Mouse (Mus musculus) common myeloid progenitor, adult 5-6 weeks (primary cell): Measurements from ENCODE around the gene Pdzd2. TPM values are rescaled to one million over a fixed set of nuclear protein-coding genes. Genes with fewer than 3 reads are reported as not detected.

Experiments
- ATAC-seq: replicated peaks from 2 replicates; pipeline ENCODE4 v1.8.0; 2016; ENCODE audit warnings: low read depth, mild to moderate bottlenecking, moderate TSS enrichment, inconsistent platforms; ENCODE audit not compliant: poor library complexity, severe bottlenecking
- total RNA-seq: library from RNA; stranded (forward); fragments of 200-1000, 187-1606 nt; gene quantifications from 2 replicates; pipeline ENCODE4 v1.2.3, GENCODE M21; 2017

Gene Pdzd2
- total RNA-seq, 1 experiment from 2014 or later = 0.82 TPM

DNA sequence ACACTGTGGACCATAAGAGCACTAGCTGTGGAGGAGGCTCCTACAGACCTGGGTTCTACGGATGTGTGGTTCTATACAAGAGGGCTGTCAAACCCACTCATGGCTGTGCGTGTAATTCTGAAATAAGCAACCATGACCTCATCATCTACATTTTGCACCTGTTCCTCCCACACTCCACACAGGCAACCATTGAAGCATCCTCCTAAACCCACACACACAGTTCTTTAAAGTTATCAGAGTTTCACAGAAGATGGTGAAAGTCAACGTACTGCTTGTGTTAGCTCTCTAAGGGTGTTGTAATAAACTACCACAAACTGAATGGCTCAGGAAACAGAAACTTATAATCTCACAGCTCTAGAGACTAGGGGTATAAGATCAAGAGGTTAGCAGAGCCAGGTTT lies 151.1 kb downstream of the Pdzd2 start:
- no peak for ATAC-seq

GRCm38 (mm10) chr15:12586852-12587424 lies 152.8 kb downstream of the Pdzd2 start:
- ATAC-seq = no peak

DNA sequence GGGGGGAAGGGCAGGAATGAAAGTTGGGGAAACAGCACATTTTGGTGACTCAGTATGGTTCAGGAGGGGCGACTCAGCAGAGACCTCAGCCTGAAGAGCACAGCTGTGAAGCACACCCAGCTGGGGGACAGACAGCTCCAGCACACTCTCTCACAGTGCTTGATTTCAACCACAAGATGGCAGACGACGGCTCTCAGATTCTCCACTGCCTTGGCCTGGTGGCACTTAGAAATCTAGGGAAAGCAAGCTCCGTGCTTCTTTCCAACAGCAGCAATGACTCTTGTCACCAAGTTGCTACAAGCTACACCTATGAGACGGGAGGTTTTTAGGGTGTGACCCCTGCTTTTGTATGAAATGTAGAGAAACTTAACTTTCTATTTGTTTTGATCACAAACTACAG lies 153.6 kb downstream of the Pdzd2 start:
- peak; percentile 95 for ATAC-seq

DNA sequence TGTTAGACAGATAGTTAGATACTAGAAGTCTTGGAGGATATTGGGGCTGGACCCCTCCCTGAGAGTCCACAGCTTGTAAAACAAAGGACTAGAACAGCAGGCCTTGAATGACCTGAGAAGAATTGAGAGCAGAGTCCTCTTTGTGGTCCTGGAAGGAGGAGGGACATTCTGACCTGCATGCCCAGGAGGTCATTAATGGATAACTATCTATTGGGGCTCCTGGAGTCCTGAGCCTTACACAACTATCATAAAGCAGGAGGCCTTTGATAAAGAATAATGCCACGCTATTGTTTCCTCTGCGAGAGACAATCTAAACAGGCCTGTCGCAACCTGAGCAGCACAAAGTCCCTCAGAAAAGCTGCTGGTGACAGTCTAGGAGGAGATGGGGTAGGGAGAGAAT lies 156.7 kb downstream of the Pdzd2 start:
- no peak for ATAC-seq

DNA sequence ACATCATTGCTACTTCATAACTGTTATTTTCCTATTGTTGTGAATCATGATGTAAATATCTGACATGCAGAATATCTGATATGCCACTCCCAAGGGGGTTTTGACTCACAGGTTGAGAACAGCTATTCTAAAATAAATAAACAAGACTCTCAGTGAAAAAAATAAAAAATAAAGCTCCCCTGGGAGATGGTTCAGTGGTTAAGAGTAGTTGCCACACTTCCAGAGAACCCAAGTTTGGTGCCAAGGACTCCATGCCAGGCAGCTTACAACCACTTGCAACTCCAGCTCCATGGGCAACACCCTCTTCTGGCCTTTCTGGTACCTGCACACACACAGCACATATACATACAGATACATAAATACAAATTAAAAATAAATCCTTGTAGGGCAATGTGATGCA lies 157.3 kb downstream of the Pdzd2 start:
- no peak for ATAC-seq

DNA sequence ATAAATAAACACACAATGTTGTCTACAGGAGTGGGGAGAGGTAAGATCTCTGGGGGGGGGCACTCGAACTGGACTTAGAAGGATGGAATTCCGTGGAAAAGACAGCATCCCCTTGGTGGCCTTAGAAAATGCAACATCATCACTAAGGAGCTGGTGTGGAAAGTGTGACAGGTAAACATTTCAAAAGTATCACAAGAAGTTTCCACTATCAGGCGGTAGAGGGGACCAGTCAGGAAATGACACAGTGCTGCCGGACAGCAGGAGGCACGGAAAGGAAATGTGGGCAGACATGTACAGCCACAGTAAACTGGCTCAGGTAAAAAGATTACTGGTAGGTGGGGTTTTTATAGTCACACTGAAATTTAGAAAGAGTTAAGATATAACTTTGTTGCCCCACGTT lies 160.5 kb downstream of the Pdzd2 start:
- ATAC-seq = peak; percentile 34; the same call in 1 of the 2 replicates

- 0 out of 2 replicates have a peak, but pooled peaks have one; percentile 39 for ATAC-seq
Observed at GRCm38 (mm10) chr15:12578276-12578675, 161.4 kb downstream of the Pdzd2 start.

- ATAC-seq = no peak
Observed at GRCm38 (mm10) chr15:12577715-12578114, 162.0 kb downstream of the Pdzd2 start.

DNA sequence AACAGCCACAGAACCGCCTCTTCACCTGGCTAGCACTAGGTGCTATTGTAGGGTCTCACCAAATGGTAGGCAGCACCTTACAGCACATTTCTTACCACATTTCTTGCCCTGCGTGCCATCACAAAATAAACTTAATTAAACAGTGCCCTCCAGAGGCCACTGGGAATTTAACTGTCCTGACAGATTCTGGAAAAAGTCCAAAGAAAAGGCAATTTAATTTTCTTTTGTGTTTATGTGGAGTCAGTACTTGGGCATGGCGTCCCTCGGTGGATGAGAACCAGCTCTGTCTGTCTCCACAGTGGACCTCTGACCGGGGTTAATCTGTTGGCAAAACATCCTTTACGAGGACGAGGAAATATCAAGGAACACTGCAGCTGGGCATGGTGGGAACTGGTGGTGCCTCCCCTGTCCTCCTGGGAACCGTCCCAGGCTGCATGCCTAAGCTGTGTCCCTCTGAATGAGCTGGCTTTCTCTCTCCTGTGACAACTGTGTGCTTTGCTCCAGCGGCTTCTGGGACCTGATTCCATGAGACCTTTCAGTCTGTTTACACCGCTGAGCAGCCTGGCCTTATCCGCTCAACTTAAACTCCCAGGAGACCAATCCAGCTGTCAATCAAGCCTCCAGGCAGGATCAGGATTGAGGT lies 162.5 kb downstream of the Pdzd2 start:
- peak; percentile 73 for ATAC-seq

DNA sequence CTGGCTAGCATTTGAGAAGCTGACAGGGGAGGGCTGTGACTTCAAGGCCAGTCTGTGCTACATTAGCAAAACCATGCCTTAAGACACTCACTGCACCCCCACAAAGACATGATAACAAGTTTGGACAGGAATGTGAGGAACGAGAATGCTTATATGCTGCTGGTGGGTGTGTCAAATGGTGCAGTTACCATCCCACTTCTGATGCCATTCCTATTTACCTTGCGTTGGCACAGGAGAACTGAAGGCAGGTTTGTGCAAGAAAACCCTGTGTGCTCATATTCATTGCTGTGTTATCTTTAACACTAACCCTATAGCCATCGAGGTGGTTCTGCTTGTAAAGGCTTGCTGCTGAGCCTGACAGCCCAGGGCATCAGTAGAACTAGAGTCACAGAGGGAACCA lies 166.1 kb downstream of the Pdzd2 start:
- ATAC-seq = no peak

- ATAC-seq = no peak
Observed at GRCm38 (mm10) chr15:12571168-12571567, 168.6 kb downstream of the Pdzd2 start.

DNA sequence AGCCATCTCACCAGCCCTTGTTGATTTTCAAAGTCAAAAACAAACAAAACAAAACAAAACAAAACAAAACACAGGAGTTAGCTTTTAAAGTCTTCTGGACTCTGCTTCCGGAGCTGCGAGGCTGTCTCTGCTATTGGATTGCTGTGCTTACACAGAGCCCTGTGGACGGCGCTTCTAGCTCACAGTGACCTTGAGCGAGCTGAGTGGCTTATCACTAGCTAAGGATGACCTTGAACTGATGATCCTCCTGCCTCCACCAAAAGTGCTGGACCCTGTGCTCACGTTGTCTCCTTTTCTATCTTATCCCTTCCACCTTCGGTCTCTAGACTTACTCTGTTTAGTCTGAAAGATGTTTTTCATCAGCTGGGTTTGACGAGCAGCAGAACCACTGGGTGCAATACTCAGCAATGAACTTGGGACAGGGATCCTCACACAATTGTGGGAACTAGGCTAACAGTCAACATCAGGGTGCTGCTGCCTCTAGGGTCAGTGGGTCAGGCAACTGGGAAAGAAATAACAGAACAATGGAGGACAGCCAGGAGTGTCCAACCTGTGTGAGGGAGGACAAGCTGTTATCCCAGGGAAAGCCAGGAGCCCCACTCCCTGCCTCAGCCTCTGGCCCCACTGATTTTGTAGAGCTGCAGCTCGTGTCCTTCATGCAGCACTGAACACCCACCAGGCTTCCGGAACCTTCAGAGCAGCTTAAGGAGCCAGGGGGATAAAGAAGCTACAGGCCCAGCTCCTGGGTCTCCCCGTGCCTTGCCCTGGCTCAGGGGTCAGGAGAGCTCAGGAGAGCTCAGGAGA lies 172.9 kb downstream of the Pdzd2 start:
- ATAC-seq = no peak

DNA sequence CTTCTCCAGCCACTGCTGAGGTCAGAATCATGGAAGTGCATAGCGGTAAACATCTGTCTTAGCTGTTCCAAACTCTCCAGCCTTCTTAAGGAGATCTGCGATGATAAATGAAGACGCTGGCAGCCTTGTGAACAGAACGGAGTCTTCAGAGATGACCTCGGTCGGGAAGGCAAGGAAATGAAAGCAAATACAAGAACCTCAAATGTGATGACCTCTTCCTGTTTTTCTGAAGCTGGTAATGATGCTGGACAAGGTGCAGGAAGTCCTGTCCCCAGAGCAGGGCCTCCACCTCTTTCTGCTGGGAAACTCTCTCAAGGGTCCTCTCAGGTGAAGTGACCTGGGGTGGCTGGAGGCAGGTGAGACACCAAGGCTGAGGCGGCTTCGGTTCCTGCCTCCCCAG lies 174.4 kb downstream of the Pdzd2 start:
- peak; percentile 87 for ATAC-seq

DNA sequence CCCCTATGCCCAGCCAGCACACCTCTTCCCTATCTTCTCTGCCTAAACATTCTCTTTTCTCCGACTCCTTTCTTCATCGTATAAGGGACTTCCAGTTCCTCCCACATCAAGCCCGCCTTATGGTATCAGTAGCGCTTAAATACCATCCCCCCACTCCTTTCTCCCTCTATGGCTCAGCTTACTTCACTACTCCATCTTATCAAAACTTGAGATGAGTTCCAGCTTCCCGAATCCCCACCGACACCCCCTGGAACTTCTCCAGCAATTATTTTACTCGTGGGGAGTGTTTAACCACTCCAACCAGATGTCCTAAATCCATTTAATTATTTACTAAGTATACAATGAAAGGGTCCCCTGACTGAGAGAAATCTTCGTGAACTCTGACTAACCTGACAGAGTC lies 179.2 kb downstream of the Pdzd2 start:
- no peak for ATAC-seq

DNA sequence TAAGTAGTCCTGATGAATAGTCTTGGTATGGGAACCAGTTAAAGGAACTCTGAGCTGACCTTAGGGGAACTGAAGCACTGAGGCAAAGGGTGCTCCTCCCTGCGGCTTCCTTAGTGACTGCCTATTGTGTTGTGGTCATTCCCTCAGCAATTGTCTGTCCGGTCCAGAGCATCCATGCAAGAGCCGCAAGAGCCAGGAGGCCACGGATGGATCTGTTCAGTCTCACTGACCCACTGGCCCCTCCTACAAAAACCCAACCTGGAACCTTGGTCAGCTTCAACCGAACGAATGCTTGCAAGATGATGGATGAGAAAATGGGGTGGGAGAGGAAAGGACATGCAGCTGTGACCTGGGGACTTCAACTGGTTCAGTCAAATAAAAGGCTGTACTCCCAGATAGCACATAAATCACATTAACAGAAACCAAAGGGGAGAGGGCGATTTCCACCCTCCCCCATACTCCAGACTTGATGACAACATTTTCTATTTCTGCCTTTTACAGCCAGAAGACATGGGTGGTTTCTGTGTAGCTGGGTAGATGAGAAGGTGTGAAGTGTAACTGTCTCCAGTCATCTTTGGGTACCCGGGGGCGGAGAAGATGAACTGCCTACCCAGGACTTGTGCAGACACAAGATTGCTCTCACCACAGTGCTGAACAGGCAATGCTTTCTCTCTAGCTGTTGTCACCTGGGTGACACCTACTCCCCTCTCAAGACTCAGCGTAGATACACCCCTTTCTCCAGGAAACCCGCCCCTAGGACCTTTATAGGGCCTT lies 181.9 kb downstream of the Pdzd2 start:
- ATAC-seq = no peak

DNA sequence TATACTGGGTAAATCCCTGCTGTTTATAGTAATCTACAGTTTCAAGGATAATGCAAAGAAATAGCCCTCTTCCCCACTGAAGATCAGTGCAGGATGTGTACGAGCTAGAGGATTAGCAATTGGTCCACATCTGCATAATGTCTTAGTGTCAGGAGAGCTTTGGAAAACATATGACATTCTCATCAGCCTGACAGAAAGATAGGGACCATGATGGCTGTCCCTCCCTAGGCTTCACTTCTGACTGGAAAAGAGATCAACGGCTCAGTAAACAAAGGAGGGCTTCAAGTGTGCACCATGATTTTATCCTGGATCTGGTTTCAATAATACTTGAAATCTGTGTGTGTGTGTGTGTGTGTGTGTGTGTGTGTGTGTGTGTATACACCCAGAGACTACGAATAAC lies 186.5 kb downstream of the Pdzd2 start:
- no peak for ATAC-seq

DNA sequence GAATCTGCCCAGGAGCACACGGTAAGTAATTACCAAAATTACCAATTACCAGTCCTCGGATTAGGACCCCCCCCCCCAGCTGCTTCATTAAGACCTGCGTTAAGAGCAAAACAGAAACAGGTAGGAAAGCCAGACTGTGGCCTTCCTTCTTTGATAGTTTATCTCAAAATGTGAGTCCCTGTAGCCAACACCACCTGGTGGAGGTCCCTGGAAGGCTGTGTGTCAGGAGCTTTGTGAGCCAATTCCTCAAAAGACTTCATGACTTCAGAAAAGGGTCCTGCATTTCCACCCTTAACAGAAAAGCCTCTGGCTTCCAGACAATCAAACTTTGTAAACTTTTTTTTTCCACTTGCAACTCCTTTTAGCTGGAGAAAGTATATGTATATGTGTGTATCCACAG lies 188.8 kb downstream of the Pdzd2 start:
- peak; percentile 50; the same call in 1 of the 2 replicates for ATAC-seq

GRCm38 (mm10) chr15:12550376-12550775 lies 189.3 kb downstream of the Pdzd2 start:
- no peak; the same call in 1 of the 2 replicates for ATAC-seq

DNA sequence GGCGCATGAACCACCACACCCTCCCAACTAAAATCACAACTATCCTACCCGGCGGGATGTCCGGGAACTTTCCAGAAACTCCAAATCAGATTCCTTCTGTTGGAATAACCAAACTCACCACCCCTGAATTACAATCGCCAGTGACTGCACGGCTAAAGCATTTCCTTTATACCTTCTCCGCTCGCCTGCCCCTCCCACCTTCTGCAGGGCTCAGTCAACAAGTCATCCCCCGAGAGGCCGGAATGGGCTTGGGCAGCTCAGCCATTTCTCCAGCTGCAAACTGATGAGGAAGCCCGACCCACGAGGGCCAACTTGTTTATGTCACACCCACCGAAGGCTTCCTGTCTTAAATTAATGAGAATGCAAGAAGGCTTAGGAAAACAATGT lies 189.8 kb downstream of the Pdzd2 start:
- ATAC-seq = peak; percentile 64

- peak; percentile 54 for ATAC-seq
Observed at GRCm38 (mm10) chr15:12549271-12549918, 190.3 kb downstream of the Pdzd2 start.
